Mouse (Mus musculus) mesoderm, embryonic 11.5 days (tissue): ENCODE measurements around the gene Clic3.

Source experiments
- DNase-seq: peaks from one replicate; pipeline ENCODE4 v3.0.0-alpha.2; 2012; ENCODE audit warnings: low read depth, low spot score

The Clic3 gene

DNA sequence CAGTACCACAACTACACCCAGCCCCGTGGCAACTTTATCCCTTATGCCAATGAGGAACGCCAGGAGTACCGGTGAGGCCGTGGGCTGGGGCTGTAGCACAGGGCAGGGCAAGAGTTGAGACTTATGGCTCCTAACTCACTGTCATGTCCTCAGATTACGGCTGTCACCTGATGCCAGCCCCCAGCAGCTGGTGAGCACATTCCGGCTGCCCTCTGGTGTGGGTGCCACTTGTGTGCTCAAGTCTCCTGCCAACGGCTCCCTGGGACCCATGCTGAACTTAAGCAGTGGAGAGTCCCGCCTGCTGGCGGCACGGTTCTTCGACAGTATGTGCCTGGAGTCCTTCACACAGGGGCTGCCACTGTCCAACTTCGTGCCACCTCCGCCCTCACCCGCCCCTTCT is 14.0 kb upstream of the Clic3 start:
- no peak for DNase-seq

GRCm38 (mm10) chr2:25450853-25451647 is 5.6 kb upstream of the Clic3 start:
- no peak for DNase-seq

GRCm38 (mm10) chr2:25452951-25453350 is 3.7 kb upstream of the Clic3 start:
- DNase-seq, result no peak

DNA sequence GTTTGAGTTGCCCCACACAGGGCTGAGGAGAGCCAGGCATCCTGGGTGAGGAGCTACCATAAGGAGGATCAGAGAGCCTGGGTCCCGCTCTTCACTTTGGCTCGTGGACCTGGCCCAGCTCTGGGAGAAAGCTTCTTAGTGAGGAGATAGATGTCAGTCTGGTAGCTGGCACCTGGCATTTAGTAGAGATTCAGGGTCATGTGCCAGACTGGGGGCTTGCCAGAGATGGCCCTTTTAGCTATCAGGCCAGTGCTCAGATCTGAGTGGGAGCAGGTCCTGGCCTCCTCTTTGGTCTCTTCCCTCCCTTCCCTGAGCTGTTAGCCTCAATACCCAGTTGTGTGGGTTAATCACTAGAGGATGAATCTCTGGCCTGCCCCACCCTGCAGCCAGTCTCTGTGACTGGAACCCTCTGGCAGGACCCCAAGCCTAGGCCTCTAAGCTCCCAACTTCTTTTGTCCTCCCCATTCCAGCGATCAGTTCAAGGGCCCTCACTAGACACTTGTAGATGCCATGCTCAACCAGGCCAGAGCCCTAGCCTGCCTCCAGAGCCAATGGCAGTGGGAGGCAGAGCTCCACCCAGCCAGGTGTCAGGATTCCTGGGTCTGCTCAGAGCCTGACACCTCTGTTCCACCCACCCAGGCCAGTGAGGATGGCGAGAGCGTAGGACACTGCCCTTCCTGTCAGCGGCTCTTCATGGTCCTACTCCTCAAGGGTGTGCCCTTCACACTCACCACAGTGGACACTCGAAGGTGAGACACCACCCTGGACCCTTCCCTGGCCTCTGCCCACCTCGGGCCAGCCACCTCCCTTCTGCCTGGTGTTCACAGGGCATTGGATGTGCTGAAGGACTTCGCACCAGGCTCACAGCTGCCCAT is 621 bp downstream of the Clic3 start:
- no peak for DNase-seq

- DNase-seq, result no peak
These were observed 2.3 kb downstream of the Clic3 start for GRCm38 (mm10) chr2:25458911-25459310.

GRCm38 (mm10) chr2:25460135-25460534 is 3.5 kb downstream of the Clic3 start:
- no peak for DNase-seq

- peak; percentile 93 for DNase-seq
These were observed 4.1 kb downstream of the Clic3 start, which contains the start of gene Paxx for GRCm38 (mm10) chr2:25460551-25461309. Gene Paxx (minus strand): TSS chr2:25461094.

DNA sequence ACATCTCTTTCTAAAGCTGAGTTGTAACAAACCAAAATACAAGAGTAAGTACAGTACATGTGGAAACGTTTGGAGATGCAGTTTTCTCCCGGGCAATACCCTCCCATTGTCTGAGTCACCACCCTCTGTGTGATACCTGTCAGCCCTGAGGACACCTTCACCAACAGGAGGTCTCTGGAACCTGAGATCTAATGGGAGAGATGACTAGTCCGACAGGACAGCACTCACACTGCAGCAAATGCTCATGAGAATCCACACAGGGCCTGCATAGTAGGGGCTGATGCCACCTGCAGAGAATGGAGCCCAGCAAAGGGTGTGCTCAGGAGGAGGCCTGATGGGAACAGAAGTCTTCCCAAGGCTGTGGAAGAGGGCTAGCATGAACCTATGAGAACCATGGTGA is 4.8 kb downstream of the Clic3 start:
- no peak for DNase-seq

- DNase-seq, result no peak
These were observed 7.0 kb downstream of the Clic3 start for GRCm38 (mm10) chr2:25463630-25464029.

- DNase-seq, result no peak
These were observed 8.6 kb downstream of the Clic3 start for GRCm38 (mm10) chr2:25465256-25465655.

DNA sequence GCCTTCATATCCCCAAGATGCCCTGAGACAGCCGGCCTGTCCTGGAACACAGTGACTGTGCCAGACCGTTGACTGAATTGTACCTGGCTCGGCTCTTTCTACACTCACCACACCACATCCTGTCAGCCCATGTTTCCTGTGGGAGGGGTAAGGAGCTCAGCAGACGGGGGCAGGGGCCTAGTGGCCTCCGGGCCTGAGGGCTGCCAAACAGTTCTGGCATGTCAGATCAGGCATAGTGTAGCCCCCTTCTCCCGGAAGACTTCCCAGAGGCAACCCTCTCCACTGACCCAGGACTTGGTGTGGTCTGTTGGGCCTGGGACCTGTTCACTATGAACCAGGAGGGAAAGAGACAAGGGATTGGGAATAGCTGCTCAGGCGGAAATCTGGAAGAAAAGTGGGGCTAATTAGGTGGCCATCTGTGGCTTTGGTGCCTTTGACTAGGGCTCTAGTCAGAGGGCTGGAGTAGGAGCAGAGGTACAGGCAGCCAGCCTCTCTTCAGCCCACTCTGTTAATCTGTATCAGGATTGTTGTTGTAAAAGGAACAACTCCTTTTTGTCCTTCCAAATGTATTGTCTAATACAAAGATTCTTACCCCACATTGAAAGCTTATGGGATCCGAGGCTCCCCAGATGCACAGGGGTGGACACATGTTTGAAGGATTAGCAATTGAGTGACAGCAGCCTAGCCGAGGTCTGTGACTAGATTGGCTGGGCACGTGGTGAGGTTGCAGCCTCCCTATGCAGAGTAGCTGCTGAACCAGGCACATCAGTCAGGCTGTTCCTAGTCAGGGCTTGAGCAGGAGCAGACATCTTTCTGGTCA is 9.4 kb downstream of the Clic3 start:
- DNase-seq, result peak; percentile 4

DNA sequence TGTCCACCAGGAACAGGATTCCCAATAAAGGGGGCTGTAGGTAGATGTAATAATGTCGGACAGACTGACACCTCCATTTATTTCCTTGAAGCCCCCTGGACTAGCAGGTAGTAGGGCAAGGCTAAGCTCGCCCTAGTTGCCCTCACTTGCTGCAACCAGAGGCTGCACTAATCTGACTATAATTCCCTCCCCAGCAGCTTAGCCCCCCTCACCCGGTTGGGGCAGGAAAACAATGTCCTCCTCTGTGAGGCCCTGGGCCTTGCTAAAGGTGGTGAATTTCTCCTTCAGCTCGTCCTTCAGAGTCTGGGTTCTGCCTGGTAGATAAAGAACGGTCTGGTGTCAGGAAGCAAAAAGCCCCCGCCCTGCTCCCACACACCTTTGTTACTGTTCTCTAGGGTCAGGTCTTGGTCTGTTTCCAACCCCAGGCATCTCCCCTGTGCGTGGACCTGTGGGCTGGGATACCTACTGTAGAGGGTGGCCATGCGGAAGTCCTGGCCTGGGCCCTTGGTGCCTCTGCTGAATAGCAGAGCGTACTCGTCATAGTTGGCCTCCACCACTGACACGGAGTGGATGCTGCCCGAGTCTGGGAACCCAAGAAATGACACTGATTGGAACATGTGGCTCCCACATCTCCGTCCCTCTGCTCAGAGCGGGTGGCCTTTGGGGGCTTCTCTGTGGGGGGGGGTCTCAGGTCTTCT is 11.1 kb downstream of the Clic3 start:
- no peak for DNase-seq

DNA sequence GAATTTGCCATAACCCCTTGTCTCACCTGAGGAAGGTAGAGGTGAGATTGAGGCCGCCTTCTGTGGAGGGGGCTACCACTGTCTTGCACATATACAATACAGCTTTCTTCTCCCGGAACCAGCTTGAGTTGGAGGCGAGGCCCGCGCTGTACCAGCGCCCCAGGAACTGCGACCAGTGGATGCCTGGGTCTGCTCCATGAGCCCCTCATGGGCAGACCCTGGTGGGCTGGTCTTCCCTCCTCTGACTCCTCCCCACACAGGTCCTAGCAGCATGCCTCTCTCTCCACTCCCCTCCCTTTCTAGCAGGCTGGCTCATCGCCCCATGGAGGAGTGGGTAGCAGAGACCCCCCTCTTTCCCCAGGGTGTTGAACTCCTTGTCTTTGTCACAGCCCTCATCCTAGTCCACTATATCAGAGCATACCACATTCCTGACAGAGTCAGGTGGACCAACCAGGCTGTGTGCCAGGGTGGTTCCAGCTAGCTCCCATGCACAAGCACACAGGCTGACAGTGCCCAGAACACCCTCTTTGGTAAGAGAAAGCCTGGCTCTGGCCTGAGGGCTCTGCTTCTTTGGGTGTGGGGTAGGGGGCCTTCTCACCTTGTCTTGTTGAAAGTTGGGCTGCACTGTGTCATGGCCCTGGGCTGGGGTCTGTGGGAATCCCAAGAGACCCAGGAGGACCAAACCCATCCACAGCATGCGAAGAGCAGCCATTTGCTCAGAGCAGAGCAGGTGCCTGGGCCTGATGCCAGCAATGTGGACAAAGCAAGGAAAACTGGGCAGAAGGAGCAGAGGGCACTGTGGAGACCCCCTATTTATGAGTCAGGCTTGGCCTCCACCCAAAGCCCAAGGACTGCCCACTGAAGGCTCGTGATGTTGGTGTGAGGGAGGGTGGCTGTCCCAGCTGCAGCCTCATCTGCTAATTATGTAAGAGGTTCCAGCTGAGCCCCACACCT is 12.6 kb downstream of the Clic3 start:
- DNase-seq, result no peak

DNA sequence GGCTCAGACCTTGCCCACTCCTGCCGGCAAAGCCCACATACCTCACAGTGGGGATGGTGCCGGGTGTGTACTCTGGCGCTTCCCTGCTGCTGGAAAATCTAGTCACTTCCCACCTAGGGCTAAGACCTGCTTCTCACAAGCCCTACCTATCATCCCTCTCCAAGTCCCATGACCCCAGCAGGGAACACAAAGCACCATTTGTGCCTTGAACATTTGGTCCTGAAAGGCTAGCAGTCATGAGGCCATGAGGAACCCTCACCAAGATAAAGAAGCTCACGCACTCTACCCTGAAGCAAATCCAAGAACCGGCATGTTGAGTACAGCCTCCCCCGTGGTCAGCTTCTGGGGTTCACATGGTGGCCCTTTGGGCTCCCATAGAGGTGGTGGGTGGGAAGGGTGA is 13.3 kb downstream of the Clic3 start, which contains the start of gene Ptgds:
TSS of gene Ptgds (minus strand) at position 78 of the 400 bp plus-strand sequence.
- DNase-seq, result no peak

DNA sequence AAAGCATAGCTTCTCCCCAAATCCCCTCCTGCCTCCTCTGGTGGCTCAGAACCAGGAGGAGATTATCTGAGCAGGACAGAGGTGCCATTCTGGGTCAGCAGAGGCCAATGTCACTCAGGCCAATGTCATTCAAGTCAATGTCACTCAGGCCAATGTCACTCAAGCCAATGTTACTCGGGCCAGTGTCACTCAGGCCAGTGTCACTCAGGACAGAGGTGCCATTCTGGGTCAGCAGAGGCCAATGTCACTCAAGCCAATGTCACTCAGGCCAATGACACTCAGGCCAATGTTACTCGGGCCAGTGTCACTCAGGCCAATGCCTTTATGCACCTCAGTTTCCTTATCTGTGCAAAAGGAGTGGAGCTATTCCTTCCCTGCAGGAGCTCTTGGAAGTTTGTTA is 15.9 kb downstream of the Clic3 start:
- no peak for DNase-seq

DNA sequence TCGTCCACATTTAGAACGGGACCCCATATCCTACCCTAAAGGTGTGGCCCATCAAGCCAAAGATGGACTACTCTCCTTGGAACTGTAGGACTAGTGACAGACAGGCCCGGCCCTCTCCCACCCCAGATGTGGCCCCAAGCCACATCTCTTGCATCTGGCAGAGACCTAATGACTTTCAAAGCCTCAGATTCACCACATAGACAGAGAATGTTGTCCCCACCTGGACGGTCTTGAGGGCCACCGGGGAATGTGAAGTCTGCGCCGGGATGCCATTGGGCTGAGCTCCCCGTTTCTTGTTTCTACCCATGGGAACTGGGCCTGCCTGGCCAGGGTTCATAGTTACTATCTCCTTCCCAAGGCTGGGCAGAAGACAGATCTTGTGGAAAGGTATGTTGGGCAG is 20.9 kb downstream of the Clic3 start:
- no peak for DNase-seq

DNA sequence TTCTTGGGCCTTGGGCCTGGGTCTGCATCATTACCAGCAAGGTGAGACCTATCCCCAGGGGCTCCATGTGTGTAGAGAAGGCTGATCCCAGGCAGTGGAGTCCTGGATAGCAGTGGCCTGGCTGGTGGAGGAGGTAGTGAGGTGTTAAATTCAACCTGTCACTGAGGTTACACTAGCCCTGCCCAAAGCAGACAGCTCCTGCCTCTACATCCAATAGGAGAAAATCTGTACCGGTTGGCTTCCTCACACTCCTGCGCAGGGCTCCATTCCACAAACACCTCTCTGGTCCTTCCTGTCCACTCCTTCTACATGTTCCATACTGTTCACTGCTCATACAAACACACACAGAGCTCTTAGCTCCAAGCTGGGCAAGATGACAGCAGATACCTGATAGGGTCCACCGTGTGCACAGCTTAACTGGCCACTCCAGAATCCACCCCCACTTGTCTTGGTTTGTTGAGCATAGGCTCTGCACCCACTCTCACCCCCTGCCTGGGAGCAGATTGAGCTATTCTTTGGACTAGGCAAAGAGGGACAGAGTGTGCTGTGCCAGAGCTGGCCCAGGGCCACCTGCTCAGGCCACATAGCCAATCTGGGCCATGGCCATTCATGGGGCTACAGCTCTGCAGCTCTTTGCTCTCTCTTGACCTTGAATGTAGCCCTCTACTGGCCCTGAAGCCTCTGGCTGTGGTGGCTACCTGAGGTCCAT is 21.5 kb downstream of the Clic3 start:
- no peak for DNase-seq

GRCm38 (mm10) chr2:25479551-25480311 is 23.1 kb downstream of the Clic3 start:
- DNase-seq, result no peak
